Mouse (Mus musculus) forebrain, embryonic 14.5 days (tissue): ENCODE data around the gene Opn5. TPM values are rescaled to one million over a fixed set of nuclear protein-coding genes. Genes with fewer than 3 reads are reported as not detected.
A peak's percentile ranks its signal among the peaks of the same experiment; 100 is the strongest.

ENCODE experiments used
- ATAC-seq: fragments of 200-750 bp; cut with Nextera tagmentation; 2 replicates; pipeline ENCODE4 v1.8.0; 2017; ENCODE audit warnings: mild to moderate bottlenecking, moderate library complexity
- DNase-seq: peaks from one replicate; pipeline ENCODE4 v3.0.0-alpha.2; 2015; ENCODE audit warnings: low spot score
- H3K27ac ChIP-seq: fragments of 300-500 bp; sonication (generic); 2 replicates; pipeline ENCODE4 v1.5.1; 2014; ENCODE audit warnings: low read depth, mild to moderate bottlenecking, control low read depth, low read length, moderate library complexity
- H3K27me3 ChIP-seq: fragments of 300-500 bp; sonication (generic); replicated peaks from 2 replicates; pipeline ENCODE4 v1.6.1; 2014; ENCODE audit warnings: low read length, control low read depth, mixed read lengths; ENCODE audit not compliant: control insufficient read depth, insufficient read depth
- H3K36me3 ChIP-seq: fragments of 300-500 bp; sonication (generic); 2 replicates; pipeline ENCODE4 v1.6.1; 2014; ENCODE audit warnings: low read length, control low read depth; ENCODE audit not compliant: control insufficient read depth, insufficient read depth
- H3K4me1 ChIP-seq: fragments of 300-500 bp; sonication (generic); 2 replicates; pipeline ENCODE4 v1.6.1; 2014; ENCODE audit warnings: antibody characterized with exemption, low read length, control low read depth; ENCODE audit not compliant: control insufficient read depth, insufficient read depth
- H3K4me2 ChIP-seq: fragments of 300-500 bp; sonication (generic); 2 replicates; pipeline ENCODE4 v1.6.1; 2014; ENCODE audit warnings: mild to moderate bottlenecking, control low read depth, low read length
- H3K4me3 ChIP-seq: fragments of 300-500 bp; sonication (generic); 2 replicates; pipeline ENCODE4 v1.5.1; 2014; ENCODE audit warnings: low read depth, low read length, control low read depth
- H3K9ac ChIP-seq: fragments of 300-500 bp; sonication (generic); 2 replicates; pipeline ENCODE4 v1.6.1; 2014; ENCODE audit warnings: mild to moderate bottlenecking, low read length, control low read depth, moderate library complexity
- H3K9me3 ChIP-seq: fragments of 300-500 bp; sonication (generic); replicated peaks from 2 replicates; pipeline ENCODE4 v1.6.1; 2016; ENCODE audit warnings: low read length, control low read depth, mixed read lengths; ENCODE audit not compliant: control insufficient read depth
- WGBS: fragments of 180-500 bp; shearing (Covaris S2); extraction: QIAGEN DNeasy Blood & Tissue Kit; methylation state at CpG from one replicate; pipeline ENCODE4 v1.1.7; 2014; 5-methylcytosine and 5-hydroxymethylcytosine counted together
- polyA plus RNA-seq: library from polyadenylated mRNA; unstranded; fragments of >200 nt; fragmentation: Nextera tagmentation; extraction: Ambion mirVana; gene quantifications from 2 replicates; pipeline ENCODE4 v1.2.1, GENCODE M21; 2014

Opn5 gene
- polyA plus RNA-seq, 1 experiment from 2014 or later, result not detected

DNA sequence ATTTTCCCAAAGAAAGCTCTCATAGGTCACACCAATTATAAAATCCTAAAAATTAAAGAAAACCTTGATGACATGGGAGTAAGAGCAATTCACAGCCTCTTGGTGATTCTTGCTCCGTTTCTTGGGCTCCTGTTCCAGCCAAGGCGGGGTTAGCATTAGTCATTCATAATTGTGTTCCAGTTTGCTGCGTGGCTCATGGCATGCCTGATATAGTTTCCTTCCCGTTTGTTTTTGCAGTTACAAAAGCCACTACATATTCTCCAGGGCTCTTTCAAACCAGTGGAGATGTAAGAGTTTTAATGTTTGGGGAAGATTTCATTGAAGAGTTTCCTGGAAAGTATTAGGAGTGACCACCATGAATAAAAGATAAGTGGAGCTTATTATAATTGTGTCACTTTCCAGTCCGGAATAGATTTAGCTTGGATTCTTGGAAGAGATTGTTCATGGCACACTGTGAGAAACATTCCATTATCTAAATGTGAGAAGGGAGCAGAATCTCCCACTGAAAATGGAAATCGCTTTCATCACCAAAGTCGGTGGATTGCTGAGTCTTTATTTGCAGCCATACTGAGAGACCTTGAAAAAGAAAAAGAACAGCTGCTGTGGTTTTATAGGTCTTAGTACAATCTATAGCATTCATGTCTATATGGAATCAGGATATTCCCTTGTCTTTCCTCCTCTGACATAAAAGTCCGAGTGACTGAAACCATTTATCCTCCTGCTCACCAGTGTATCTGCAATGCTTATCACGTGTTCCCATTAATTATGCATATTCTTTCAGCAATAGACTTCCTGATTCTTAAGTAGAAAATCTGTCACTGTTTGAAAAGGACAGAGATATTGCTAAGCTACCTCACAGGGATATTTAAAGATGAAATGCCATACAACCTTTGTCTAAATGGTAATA, 101.6 kb downstream of the Opn5 start:
- ATAC-seq, result no peak; the same call in 1 of the 2 replicates
- Histone ChIP-seq H3K36me3 (no peaks in the 10 kb centered on the region), H3K9ac (no peak overlapping the region), H3K4me2 (no peak overlapping the region), H3K27me3 (no peaks in the 10 kb centered on the region), H3K4me1 (no peaks in the 10 kb centered on the region), H3K27ac (no peak overlapping the region), H3K9me3 (no peaks in the 10 kb centered on the region), H3K4me3 (no peak overlapping the region)
- DNase-seq, result peak; percentile 10
- WGBS, result 63% methylated on average over 9 of the region's 9 CpGs

Other genes starting within 250 kb of the Opn5 start
- gene Adgrf4, start 80.9 kb upstream of the Opn5 start, polyA plus RNA-seq, result 0.11 and 0.17 TPM in 2 replicates
- 0.05 TPM in 1 of 2 replicates, not detected in the other for gene Adgrf2, start 130.8 kb upstream of the Opn5 start, polyA plus RNA-seq